Mouse (Mus musculus) left cerebral cortex, postnatal 4 days (tissue): ENCODE results near the gene Ank2. TPM values are rescaled to one million over a fixed set of nuclear protein-coding genes. Genes with fewer than 3 reads are reported as not detected.

Experiments
- DNase-seq: peaks from one replicate; pipeline ENCODE4 v3.0.0-alpha.2; 2022
- intact Hi-C: fragments of 180-260 bp; cut with DNase I; formaldehyde crosslinking; loops from one replicate; pipeline ENCODE4 v1.15.1; 2025
- total RNA-seq, 2 experiments: library from RNA; stranded (reverse); gene quantifications; 2 replicates each; pipeline ENCODE4 v1.2.3; 2021

The Ank2 gene
- total RNA-seq, 2 experiments from 2014 or later, result 971 to 1,020 TPM

DNA sequence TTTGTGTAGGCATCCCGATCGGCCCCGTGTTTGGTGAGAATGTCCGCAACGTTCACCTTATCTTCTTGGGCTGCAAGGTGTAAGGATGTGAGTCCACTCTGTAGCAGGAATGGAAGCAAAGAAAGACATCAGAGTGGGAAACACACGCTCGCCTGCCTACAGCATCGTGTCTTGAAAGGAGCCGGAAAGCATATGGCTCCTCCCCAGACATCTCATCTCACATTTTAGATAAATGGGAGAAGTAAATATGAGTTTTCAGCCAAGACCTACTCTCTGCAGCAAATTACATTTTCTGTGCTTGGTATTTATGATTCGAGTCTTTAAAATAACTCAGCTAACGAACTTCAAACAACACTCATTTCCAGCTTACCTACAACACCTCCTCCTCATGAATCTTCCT, 495.2 kb downstream of the Ank2 start:
- intact Hi-C loops, result no loop called here
- DNase-seq, result no peak

DNA sequence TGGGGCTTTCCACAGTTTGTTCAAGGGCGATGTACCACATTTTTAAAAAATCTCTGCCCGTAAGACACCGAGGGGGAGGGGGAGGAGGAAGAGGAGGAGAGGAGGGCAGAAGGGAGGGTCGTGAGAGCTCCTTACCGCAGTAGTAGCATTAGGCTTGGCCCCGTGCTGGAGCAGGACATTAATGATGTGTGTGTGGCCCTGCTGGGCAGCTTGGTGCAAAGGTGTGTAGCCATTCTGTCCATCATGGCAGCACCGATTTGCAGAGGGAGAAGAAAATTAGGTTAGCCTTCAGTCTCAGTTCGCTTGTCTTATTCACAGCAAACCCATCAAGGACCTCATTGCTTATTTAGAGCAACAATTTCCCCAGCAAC, 500.4 kb downstream of the Ank2 start:
- intact Hi-C loops, result no loop called here
- DNase-seq, result peak; percentile 15

DNA sequence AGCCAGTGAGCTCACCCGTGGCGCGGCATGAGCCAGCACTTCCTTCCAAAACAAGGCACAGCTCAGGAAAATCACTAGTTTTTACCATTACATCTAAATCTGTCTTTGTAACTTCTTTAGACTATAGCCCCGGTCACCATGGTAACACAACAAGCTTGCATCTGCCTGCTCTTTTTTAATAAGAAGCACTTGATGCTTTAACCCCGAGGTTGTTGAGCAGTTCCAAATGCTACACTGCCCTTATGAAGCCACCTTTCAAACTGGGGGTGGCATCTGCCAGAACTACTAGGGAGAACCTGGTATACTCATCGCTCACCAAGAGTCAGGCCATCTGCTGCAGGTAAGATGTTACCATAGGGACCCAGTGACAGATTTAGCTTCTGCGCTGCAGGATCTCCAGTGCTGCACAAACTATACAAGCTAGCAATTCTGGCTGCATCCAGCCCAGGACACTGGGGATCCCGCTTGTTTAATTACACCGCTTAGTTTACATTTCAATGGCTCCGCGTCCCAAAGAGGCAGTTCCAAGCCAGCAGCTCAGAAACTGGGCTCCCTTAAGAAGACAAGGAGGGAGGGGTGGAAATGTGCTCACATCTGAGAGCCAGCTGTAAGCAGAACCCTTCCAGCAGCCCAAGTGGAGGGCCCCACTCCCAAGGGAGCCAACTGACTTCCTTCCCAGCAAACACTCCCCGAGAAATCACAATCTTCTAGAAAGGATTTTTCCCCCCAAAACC, 501.0 kb downstream of the Ank2 start:
- intact Hi-C loops, result no loop called here
- DNase-seq, result peak; percentile 40

DNA sequence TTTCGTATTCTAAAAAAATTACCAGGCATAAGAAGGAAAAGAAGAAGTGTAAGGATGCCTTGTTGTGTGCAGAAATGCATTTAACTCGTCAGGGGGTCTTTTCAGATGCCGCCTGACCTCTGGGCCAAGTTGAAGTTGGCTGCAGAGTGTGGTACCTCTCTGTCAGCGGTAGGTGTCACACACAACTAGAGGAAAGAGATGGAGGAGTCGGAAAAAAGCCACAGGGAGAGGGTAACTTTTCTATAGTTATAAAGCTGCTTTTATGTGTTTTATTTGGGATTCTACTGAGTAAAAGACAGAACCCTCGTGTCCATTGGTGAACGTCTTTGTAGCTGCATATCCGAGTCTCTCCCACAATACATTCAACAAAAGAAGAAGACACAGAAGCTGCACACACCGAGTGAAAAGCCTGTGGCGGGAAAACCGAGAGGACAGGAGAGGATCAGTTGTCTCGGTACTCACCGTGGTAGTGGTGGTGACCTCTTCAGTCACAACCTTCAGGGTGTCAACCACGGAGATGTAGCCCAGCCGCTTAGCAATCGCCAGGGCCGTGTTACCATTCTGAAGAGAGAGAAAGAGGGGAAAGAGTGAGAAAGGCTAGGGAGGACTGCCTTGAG, 501.7 kb downstream of the Ank2 start:
- intact Hi-C loops, result no loop called here
- DNase-seq, result no peak

DNA sequence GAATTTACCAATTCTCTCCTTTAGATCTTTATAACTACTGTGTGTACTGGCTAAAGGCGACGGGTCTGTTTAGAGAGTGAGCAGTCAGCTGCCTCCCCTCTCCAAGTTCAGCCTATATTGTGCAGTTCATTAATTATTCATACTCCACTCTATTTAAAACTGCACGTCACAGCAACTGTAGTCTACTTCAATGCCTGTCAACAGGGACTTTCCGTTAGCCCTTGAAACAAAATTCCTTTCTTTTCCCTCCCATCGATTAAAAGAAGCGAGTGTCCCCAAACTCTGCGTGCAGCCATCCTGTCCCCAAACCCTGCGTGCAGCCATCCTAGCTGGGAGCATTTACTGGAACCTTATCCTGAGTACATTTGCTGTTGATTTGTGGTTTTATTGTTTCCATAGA, 502.4 kb downstream of the Ank2 start:
- DNase-seq, result no peak
- intact Hi-C loops, result no loop called here

DNA sequence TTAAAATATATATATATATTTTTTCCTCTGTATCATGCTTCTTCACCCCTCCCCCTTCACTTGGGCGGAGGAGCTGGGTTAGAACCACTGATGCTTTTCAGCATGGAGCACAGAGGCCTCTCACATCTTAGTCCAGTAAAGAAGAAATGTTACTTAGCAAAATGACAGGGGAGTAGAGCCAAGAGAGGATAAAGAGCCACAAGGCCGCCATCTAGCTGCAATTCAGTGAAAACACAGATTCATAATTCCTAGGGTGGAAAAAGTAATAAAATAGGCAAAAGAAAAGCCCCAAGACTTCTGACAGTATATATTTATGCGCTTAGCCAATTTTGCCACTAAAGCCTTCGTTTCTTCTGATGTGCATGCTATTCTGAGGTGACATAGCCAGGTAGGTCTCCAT, 503.2 kb downstream of the Ank2 start:
- no peak for DNase-seq
- intact Hi-C loops, result no loop called here

DNA sequence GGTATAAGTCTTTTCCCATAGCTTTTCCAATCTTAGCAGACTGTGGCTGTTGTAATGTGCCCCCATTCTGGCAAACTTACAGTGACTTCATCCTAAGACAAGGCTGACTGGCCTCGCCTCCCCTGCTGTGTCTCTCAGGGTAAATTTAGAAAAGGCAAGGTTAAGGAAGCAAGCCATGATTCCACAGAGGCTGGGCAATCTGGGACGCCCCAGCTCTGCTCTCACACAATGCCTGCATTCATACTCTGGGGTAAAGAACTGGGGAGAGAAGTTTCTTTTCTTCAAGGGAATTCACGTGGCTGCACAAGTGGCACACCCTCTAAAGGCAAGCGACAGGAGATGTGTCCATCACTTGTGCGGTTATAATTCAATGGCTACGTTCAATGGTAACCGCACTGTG, 505.0 kb downstream of the Ank2 start:
- intact Hi-C loops, result no loop called here
- no peak for DNase-seq

DNA sequence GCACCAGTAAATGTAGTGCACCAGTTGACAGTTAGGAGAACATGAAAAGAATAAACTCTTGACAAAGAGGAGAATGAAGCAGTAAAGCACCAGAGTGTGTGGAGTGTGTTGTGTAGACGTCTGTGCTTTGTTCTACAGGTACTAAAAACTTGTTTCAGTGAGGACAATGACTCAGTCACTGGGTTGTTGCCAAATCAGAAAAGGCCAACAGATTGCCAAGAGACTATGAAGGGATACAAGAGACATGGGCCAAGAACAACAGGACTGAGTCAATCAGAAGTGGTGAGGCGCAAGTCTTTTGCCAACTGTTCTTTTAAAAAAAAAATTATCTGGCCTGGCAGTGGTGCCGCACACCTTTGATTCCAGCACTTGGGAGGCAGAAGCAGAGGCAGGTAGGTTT, 509.2 kb downstream of the Ank2 start:
- DNase-seq, result no peak
- intact Hi-C loops, result no loop called here

DNA sequence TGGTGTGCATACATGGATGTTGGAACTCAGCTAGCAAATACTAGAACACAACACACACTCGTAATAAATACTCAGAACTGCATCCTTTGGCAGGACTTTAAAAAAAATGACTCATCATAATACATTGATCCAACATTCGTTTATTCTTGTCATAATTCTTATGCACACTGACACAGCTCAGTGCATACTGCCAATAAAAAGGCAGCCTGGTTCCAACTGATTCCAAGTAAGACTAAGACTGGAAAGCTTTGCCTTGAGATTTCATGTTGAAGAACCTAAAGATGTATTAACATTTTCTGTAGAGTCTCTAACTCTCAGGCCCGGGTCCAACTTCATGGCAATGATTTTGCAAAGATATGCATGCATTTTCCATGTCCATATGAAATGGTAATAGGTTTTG, 512.5 kb downstream of the Ank2 start:
- intact Hi-C loops, result no loop called here
- no peak for DNase-seq

DNA sequence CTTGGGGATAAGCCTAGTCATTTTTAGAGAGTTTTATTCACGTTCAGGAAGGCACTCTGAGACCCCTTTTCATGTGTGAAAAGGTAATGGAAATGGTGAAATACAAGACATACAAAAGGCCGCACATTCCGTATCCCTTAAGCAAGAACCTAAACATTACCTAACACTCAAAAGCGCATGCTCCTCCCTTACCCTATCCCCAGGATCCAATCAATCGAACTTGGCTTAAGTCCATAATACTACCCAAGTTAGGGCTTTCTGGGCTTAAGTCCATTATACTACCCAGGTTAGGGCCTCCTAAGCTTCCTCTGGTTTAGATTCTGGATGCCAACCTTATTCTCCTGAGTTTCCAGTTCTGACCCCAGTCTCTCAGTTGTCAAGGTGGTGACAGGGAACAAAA, 516.3 kb downstream of the Ank2 start:
- intact Hi-C loops, result no loop called here
- no peak for DNase-seq

DNA sequence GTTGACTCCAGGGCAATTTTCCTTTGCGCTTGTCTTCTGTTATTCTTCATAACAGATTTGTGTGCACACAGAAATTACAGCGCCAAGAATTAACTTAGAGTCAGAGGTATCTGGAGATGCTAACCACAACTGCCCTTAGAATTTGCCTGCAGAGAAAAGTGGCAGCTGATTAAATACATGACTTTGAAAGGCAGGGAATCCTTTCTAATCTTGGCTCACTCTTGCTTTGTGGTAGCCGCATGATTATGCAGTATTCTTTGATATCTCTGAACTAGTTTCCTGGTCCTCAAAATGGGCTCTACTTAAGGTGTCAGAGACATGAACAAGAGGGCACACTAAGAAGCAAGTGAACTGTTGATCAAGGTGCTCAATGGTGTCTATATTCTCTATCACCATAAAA, 518.0 kb downstream of the Ank2 start:
- intact Hi-C loops, result no loop called here

DNA sequence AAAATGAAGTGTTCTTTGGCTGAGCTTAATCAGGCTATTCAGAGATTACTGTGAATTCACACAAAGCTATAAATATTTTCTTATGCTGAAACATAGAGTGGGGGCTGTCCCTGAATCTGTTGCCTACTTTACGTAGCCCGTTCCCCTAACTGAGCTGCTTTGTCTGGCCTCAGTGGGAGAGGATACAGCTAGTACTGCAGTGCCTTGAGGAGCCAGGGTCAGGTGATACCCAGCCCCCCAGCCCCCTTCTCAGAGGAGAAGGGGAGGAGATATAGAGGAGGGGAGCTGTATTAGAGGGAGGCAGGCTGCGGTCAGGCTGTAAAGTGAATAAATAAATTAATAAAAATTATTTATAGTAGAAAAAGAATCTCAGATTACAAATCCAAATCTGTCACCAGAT, 519.5 kb downstream of the Ank2 start:
- no peak for DNase-seq
- intact Hi-C loops, result no loop called here

More for the DNA sequence above, 518.0 kb downstream of the Ank2 start:
- DNase-seq, result no peak

DNA sequence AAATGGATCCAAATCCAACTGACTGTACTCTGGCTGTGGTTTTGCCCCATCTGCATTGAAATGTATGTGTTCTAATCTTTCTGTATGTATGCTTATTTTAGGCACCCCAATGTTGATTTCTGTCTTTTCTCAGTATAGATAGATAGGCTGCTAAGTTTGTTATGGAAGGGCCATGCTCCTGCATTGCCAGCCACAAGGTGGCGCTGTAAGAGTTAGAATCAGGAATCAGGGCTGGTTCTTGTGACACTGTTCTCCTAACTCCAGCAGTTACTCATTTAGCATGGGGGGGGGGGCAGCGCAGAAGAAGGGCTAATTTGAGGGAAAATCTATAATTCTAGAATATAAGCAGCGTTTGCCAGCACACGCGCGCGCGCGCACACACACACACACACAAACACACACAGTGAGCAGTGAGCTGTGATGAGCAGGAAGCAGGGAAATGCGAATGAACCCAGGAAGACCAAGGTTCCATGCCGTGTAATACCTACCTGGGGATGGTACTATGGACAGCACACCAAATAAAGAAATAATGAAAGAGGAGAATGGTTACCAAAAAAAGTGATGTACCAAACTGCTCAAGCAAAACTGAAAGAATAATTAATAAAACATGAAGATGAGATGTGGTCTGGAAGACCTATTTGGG, 520.3 kb downstream of the Ank2 start:
- DNase-seq, result peak; percentile 74
- intact Hi-C loops, result no loop called here

DNA sequence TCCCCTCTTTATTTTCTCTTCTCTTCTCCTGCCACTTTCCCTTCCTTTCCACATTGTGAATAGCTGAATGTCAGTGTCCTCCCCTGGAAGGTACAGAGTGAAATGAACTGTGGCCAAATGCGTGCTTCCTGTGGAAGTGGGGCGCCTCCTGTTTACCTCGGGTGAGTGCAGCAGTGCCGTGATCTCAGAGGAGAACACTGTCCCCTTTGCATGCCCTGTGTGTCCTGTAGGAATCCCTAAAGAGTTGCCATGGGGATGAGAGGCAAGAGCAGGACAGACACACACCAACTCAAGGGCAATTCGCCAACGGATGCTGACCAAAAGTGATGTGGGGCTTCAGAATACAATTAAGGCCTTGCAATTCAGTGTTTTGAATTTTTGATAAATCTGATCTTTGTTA, 521.8 kb downstream of the Ank2 start:
- DNase-seq, result peak; percentile 9
- intact Hi-C loops, result no loop called here

DNA sequence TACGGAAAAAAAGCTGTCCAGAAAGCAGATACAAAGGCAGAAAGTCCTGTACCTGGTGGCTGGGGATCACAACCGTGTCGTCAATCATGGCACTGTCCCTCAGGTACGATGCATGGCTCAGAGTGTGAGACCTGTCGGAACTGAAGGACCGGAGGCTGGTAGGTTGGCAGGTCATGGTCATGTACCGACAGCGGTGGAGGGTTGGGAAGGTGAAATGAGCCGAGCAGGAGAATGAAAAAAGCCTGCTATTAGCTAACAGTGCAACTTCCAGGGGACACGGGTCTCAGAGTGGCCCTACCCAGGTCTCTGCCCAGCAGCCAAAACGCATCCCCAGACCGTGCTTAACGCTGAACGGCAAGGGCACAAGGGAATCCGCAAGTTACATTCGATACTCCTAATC, 522.4 kb downstream of the Ank2 start:
- no peak for DNase-seq
- intact Hi-C loops, result no loop called here

DNA sequence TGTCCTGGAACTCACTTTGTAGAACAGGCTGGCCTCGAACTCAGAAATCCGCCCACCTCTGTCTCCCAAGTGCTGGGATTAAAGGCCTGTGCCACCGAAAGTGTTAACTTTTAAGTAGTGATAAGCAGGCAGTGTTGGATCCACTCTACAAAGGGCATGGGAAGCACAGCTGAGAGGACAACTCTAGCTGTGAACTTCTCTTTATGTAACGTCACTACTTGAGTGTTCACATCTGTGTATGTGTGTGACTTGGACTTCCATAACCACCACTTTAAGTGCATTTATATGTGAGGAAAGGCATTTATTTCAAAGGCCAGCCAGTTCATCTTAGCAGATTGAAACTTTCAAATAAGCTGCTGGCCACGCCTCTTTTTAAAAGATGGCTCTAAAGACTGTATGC, 523.7 kb downstream of the Ank2 start:
- no peak for DNase-seq
- intact Hi-C loops, result no loop called here

DNA sequence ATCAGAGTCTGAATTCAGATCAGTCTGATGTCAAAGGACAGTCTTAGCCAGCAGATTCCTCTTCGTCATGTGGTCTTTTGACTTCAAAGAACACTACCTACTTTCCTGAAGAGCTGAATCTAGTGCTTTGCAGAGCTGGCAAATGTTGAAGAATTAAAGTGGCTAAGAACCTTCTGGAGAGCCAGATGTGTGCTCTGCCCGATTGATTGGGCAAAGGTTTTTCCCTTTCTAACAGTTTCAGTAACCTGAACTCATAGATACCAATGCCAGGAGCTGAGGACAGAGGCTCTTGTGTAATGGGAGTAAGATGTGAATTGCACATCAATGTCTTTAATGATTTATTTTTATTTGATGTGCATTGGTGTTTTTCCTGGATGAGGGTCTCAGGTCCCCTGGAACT, 525.6 kb downstream of the Ank2 start:
- intact Hi-C loops, result no loop called here

DNA sequence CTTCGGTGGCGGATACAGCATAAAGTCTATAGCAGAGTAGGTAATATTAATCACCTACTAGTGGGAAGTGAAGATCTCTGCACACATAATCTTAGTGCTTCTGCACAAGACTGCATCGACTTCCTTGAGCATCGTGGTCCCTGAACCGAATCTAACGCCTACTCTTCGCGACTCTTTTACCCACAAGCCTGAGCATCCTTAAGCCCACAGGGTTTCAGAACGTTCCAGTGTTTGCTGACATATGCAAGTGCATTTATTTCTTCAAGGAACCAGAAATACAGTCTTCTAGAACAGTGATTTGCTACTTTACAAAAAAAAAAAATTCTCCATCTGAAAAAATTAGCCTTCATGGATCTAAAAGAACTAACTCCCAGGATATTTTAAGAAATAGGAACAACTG, 527.6 kb downstream of the Ank2 start:
- intact Hi-C loops, result no loop called here
- no peak for DNase-seq

More for the DNA sequence above, 525.6 kb downstream of the Ank2 start:
- DNase-seq, result no peak

DNA sequence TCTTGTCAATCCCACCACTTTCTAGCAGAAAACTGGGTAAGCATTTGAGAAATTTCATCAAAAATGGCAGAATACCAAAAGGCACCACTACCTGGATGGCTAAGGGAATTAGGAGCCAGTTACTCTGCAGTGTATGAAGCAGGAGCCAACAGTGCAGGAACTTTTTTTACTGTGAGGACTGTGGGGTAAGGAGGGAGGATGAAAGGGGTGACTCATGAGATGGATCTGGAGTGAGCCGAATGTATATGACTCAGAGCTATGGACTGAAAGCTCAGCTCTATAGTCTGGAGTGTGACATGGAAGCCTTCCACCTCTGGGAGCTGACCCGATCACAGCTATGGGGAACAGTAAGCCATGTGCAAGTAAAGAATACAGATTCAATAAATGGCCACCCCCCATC, 530.4 kb downstream of the Ank2 start:
- intact Hi-C loops, result no loop called here
- DNase-seq, result no peak

DNA sequence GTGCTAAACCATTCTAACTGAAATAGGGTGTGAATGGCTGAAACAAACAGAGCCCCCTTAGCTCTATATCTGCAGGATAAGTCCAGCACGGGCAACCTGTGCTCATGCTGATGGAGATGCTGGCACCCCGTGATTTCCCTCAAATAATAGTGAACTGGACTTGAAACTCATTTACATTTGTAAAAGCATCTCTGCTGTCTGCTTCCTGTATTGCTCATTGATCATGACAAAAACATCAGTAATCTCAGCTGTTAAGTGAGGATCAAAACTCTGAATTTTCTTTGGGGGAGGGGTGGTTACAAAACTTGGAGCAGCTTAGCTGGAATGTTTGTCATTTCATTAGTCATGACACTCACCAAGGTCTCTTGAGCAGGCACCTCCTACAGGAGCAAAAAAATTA, 533.4 kb downstream of the Ank2 start:
- intact Hi-C loops, result loop anchor here (2.0 kb wide), 1 partner anchor 13 kb away; no protein-coding TSS in a partner anchor
- DNase-seq, result no peak

DNA sequence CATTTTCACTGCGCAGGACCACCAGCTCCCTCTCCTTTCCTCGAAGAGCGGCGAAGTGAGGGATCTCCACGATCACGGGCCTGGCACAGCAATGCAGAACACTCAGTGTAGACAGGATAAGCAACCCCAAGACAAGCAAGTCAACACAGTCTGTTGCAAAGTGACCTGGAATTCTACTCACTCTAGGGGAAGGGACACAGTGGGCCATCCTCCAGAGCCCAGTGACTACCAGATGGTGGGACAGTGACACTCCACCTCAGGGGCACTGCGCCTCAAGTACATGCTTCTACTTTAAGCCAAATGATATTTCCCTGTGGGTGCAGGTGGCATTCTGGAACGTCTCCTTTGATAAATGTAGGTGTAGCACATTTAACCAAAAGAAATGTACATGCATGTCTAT, 536.8 kb downstream of the Ank2 start:
- DNase-seq, result no peak
- intact Hi-C loops, result no loop called here

DNA sequence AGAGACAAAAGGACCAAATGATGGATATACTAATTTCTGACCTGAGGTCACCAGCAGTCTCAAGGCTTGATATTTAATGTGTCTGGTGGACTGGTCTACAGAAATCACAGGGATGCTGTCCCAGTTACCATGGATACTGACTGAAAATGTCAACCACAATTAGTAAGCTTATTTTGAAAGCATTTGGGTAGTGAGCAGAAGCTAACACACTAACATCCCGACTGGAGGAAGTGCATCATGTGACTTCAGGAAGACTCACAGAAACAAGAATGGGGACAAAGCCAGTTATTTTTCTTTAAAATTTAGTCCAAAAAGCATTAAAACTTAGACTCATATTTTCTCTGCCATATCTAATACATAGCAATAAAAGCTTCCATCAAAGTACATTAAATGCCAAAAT, 546.5 kb downstream of the Ank2 start:
- intact Hi-C loops, result loop anchor here (2.0 kb wide), 1 partner anchor 14 kb away; no protein-coding TSS in a partner anchor
- DNase-seq, result no peak
